Mouse (Mus musculus): ENCODE data around the gene Elavl1. TPM values are rescaled to one million over a fixed set of nuclear protein-coding genes. Genes with fewer than 3 reads are reported as not detected.

The Elavl1 gene
- polyA plus RNA-seq, 1 experiment, result 19.3 TPM

GRCm38 (mm10) chr8:4292738-4293137 is 32.5 kb downstream of the Elavl1 start:
- no peaks in the 10 kb centered on the region for H3K4me1 ChIP-seq (ENCODE audit: control insufficient read depth, insufficient read depth, insufficient read length)
- no peak for TF ChIP-seq CTCF (IDR thresholded peaks at IDR 0.05; ENCODE audit: extremely low read depth, insufficient read depth, insufficient read length, insufficient replicate concordance)
- 91% methylated on average over 5 of the region's 5 CpGs for WGBS
- no peak for DNase-seq (ENCODE audit: low read depth in 1 of 2, low spot score in 2 of 2)
- no peak overlapping the region for H3K4me3 ChIP-seq (ENCODE audit: extremely low read depth, insufficient read depth, insufficient read length)
- no peak overlapping the region for H3K27ac ChIP-seq (ENCODE audit: insufficient read depth, low read length)
- H3K27me3 ChIP-seq (ENCODE audit: control insufficient read depth, insufficient read depth, low read length), result no peaks in the 10 kb centered on the region
- peaks cover 28% of the 10 kb centered on the region for H3K36me3 ChIP-seq (ENCODE audit: control insufficient read depth, insufficient read depth, low read length)

DNA sequence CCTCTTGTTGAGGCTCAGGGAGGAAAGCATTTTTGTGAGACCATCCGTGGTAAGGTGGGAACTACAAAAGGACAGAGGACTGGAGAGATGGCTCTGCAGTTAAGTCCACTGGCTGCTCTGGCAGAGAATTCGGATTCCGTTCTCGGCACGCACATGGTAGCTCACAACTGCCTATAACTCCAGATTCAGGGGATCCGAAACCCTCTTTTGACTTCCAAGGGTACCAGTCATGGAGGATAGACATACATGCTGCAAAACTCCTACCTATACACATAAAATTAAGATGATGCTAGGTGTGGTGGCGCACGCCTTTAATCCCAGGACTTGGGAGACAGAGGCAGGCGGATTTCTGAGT is 49.1 kb downstream of the Elavl1 start:
- WGBS, result 22% methylated on average over 9 of the region's 9 CpGs
- DNase-seq (ENCODE audit: low read depth in 1 of 2, low spot score in 2 of 2), result no peak
- Histone ChIP-seq H3K4me1 (ENCODE audit: control insufficient read depth, insufficient read depth, insufficient read length) (peaks cover 4% of the 10 kb centered on the region; the same call in 1 of the 2 replicates), H3K4me3 (ENCODE audit: extremely low read depth, insufficient read depth, insufficient read length) (peak overlapping the region; percentile 74), H3K27me3 (ENCODE audit: control insufficient read depth, insufficient read depth, low read length) (no peaks in the 10 kb centered on the region), H3K27ac (ENCODE audit: insufficient read depth, low read length) (peak overlapping the region; percentile 61), H3K36me3 (ENCODE audit: control insufficient read depth, insufficient read depth, low read length) (peaks cover 5% of the 10 kb centered on the region; the same call in 1 of the 2 replicates)
- TF ChIP-seq CTCF (IDR thresholded peaks at IDR 0.05; ENCODE audit: extremely low read depth, insufficient read depth, insufficient read length, insufficient replicate concordance) (no peak), POLR2A (IDR thresholded peaks at IDR 0.05; ENCODE audit: low read depth, low read length) (no peak)

DNA sequence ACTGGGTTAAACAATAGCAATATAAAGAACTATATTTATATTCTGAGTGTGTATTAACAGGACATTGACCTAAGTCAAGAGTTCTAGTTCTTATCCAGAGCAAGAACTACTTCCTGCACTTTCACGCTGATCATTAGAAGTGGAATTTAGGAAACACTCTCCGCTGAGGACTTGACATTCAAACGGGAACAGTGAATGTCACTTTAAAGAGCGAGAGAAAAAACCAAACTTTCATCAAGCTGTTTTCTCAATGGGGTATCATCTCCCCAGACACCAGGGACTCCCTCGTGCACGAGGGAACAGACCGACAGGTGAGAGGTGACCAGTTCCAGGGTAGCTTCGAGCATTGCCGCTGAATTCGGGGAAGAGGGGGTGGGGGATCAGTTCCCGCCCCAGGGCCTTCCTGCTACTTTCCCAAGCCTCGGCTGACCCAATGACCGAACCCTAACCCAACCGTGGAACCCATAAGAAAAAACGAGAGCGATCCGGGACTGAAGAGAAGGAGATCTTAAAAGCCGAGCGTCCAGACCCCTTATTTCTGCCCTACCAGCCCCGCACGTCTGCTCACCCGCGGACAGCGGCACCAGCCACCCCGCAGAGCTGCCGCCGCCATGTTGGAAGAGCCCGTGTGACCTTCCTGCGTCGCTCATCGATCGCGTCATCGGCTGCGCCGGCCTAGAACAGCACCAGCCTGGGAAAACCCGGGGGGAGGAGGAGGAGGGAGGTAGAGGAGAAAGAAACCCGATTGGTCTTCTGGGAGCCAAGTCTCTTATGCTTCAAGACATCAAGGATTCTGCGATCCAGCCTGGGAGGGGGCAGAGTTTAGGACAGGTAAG is 49.7 kb downstream of the Elavl1 start, which contains the start of gene Timm44:
Gene Timm44 (minus strand): TSS at position 639 of the 836 bp plus-strand sequence.
- Histone ChIP-seq H3K36me3 (ENCODE audit: control insufficient read depth, insufficient read depth, low read length) (peaks cover 5% of the 10 kb centered on the region; the same call in 1 of the 2 replicates), H3K4me3 (ENCODE audit: extremely low read depth, insufficient read depth, insufficient read length) (peak within 1 kb of the TSS; percentile 74), H3K27ac (ENCODE audit: insufficient read depth, low read length) (peak within 1 kb of the TSS; percentile 61), H3K4me1 (ENCODE audit: control insufficient read depth, insufficient read depth, insufficient read length) (peaks cover 4% of the 10 kb centered on the region; the same call in 1 of the 2 replicates), H3K27me3 (ENCODE audit: control insufficient read depth, insufficient read depth, low read length) (no peaks in the 10 kb centered on the region)
- under 1% methylated on average over 39 of the region's 39 CpGs for WGBS
- DNase-seq (ENCODE audit: low read depth in 1 of 2, low spot score in 2 of 2), result peak; percentile 81 to 93
- TF ChIP-seq CTCF (IDR thresholded peaks at IDR 0.05; ENCODE audit: extremely low read depth, insufficient read depth, insufficient read length, insufficient replicate concordance) (no peak), POLR2A (IDR thresholded peaks at IDR 0.05; ENCODE audit: low read depth, low read length) (peak; percentile 58)

DNA sequence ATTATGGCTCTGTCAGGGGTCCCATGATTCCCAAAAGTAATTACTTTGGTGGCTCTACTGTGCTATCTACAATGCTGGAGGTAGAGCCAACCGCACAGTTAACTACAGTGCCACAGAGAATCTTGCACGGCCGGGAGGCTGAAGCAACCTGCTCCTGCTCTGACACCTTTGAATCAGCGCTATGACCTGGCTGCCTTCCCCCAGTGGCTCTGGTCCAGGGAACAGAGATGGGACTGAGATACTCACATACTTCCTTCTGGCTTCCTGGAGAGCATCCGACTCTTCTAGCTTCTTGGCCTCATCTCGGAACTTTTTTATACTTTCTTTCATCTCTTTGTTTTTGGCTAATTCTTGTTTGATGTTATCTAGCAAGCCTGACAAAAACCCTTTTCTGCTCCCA is 55.6 kb downstream of the Elavl1 start:
- peaks cover 33% of the 10 kb centered on the region for H3K36me3 ChIP-seq (ENCODE audit: control insufficient read depth, insufficient read depth, low read length)

DNA sequence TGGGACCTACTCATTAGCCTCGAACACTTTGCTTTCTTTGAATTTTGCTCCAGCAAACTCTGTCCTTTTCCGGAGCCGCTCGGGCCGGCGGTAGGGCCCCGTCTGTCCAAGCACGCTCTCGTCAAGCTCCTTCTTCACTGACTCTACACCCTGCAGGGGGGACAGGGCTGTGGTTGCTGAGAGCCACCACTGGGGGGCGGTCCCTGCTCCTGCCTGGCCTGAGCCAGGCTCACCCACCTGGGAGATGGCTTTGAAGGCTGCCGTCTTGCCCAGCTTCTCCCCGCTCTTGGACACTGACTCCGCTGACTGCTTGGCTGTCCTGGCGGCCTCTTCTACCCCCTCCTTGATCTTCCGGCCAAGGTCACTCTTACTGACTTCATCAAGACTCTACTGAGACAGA is 57.6 kb downstream of the Elavl1 start:
- Histone ChIP-seq H3K27ac (ENCODE audit: insufficient read depth, low read length) (no peak overlapping the region), H3K36me3 (ENCODE audit: control insufficient read depth, insufficient read depth, low read length) (peaks cover 35% of the 10 kb centered on the region), H3K4me3 (ENCODE audit: extremely low read depth, insufficient read depth, insufficient read length) (no peak overlapping the region), H3K4me1 (ENCODE audit: control insufficient read depth, insufficient read depth, insufficient read length) (no peaks in the 10 kb centered on the region), H3K27me3 (ENCODE audit: control insufficient read depth, insufficient read depth, low read length) (no peaks in the 10 kb centered on the region)
- WGBS, result 90% methylated on average over 15 of the region's 15 CpGs
- TF ChIP-seq CTCF (IDR thresholded peaks at IDR 0.05; ENCODE audit: extremely low read depth, insufficient read depth, insufficient read length, insufficient replicate concordance) (peak; percentile 52; the same call in 1 of the 2 replicates), POLR2A (IDR thresholded peaks at IDR 0.05; ENCODE audit: low read depth, low read length) (no peak)
- DNase-seq (ENCODE audit: low read depth in 1 of 2, low spot score in 2 of 2), result no peak

More for the DNA sequence above, 55.6 kb downstream of the Elavl1 start:
- no peak for DNase-seq (ENCODE audit: low read depth in 1 of 2, low spot score in 2 of 2)
- WGBS, result 94% methylated on average over 6 of the region's 6 CpGs
- TF ChIP-seq POLR2A (IDR thresholded peaks at IDR 0.05; ENCODE audit: low read depth, low read length) (no peak), CTCF (IDR thresholded peaks at IDR 0.05; ENCODE audit: extremely low read depth, insufficient read depth, insufficient read length, insufficient replicate concordance) (no peak)
- Histone ChIP-seq H3K27me3 (ENCODE audit: control insufficient read depth, insufficient read depth, low read length) (no peaks in the 10 kb centered on the region), H3K4me3 (ENCODE audit: extremely low read depth, insufficient read depth, insufficient read length) (no peak overlapping the region), H3K27ac (ENCODE audit: insufficient read depth, low read length) (no peak overlapping the region), H3K4me1 (ENCODE audit: control insufficient read depth, insufficient read depth, insufficient read length) (no peaks in the 10 kb centered on the region)

DNA sequence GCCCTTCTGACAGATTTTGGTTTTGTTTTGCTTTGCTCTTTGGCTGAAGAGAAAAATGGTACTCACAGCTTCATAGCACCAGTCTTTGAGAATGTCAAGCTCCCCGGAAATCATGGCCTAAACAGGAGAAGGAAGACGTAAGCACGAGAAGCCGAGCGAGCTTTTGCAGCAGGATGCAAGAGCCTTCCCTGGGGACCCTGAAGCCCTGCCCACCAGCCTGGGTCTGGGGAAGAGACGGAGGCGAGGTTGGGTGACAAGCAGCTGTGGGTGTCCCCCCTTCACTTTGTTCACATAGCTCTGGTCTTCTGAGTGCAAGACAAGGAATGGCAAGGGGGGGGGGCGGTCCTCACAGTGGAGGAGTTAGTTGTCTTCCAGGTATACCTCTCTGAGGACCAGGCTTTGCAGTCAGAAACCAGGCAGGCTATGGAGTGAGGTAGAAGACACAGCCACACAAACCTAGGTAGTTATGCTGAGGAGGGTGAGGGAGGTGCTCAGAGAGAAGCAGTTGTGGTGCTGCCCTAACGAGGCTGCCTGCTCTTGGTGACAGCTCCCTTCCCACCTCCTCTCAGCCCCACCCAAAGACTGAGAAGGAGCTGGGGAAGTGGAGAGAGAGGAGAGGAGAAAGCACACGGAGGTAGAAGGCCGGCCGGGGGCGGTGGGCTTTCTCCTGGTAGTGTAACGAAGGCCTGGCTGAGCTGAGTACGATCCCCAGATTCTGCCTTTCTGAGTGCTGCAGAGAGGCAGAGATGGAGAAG is 59.9 kb downstream of the Elavl1 start:
- WGBS, result 92% methylated on average over 15 of the region's 15 CpGs
- Histone ChIP-seq H3K4me3 (ENCODE audit: extremely low read depth, insufficient read depth, insufficient read length) (no peak overlapping the region), H3K36me3 (ENCODE audit: control insufficient read depth, insufficient read depth, low read length) (peaks cover 38% of the 10 kb centered on the region), H3K4me1 (ENCODE audit: control insufficient read depth, insufficient read depth, insufficient read length) (no peaks in the 10 kb centered on the region), H3K27ac (ENCODE audit: insufficient read depth, low read length) (no peak overlapping the region), H3K27me3 (ENCODE audit: control insufficient read depth, insufficient read depth, low read length) (no peaks in the 10 kb centered on the region)
- TF ChIP-seq POLR2A (IDR thresholded peaks at IDR 0.05; ENCODE audit: low read depth, low read length) (no peak), CTCF (IDR thresholded peaks at IDR 0.05; ENCODE audit: extremely low read depth, insufficient read depth, insufficient read length, insufficient replicate concordance) (no peak)
- DNase-seq (ENCODE audit: low read depth in 1 of 2, low spot score in 2 of 2), result no peak

All from spleen, adult 2 months (tissue).